Mouse (Mus musculus) embryonic fibroblast, embryonic 13.5 days (primary cell): ENCODE data around the gene Gm17324.

Source experiments
- CTCF ChIP-seq: IDR thresholded peaks from 2 replicates; pipeline ENCODE4 v1.5.1; 2011; ENCODE audit warnings: mild to moderate bottlenecking, control low read depth, low read length, moderate library complexity, borderline replicate concordance; ENCODE audit not compliant: insufficient read depth
- POLR2A ChIP-seq: IDR thresholded peaks from 2 replicates; pipeline ENCODE4 v1.6.1; 2011; ENCODE audit warnings: low read depth, mild to moderate bottlenecking, control low read depth, low read length, moderate library complexity

- TF ChIP-seq POLR2A (no peak), CTCF (no peak)
These were observed 9.2 kb downstream of the Gm17324 start for GRCm38 (mm10) chr9:78439426-78439825.
